Mouse (Mus musculus) neural tube, embryonic 12.5 days (tissue): ENCODE measurements around the gene Mrtfb. TPM values are rescaled to one million over a fixed set of nuclear protein-coding genes. Genes with fewer than 3 reads are reported as not detected.
A peak's percentile ranks its signal among the peaks of the same experiment; 100 is the strongest.

Source experiments
- ATAC-seq: fragments of 200-750 bp; cut with Nextera tagmentation; 2 replicates; pipeline ENCODE4 v1.8.0; 2017; ENCODE audit warnings: low read depth, mild to moderate bottlenecking, moderate TSS enrichment, moderate library complexity; ENCODE audit not compliant: low FRiP score
- H3K27ac ChIP-seq: fragments of 300-500 bp; sonication (generic); 2 replicates; pipeline ENCODE4 v1.5.1; 2016
- H3K27me3 ChIP-seq: fragments of 300-500 bp; sonication (generic); replicated peaks from 2 replicates; pipeline ENCODE4 v1.6.1; 2016; ENCODE audit warnings: mild to moderate bottlenecking
- H3K36me3 ChIP-seq: fragments of 300-500 bp; sonication (generic); 2 replicates; pipeline ENCODE4 v1.6.1; 2016; ENCODE audit warnings: mild to moderate bottlenecking
- H3K4me1 ChIP-seq: fragments of 300-500 bp; sonication (generic); 2 replicates; pipeline ENCODE4 v1.6.1; 2016
- H3K4me2 ChIP-seq: fragments of 300-500 bp; sonication (generic); replicated peaks from 2 replicates; pipeline ENCODE4 v1.6.1; 2016; ENCODE audit warnings: mild to moderate bottlenecking
- H3K4me3 ChIP-seq: fragments of 300-500 bp; sonication (generic); 2 replicates; pipeline ENCODE4 v1.5.1; 2016
- H3K9ac ChIP-seq: fragments of 300-500 bp; sonication (generic); 2 replicates; pipeline ENCODE4 v1.6.1; 2016; ENCODE audit warnings: mild to moderate bottlenecking
- H3K9me3 ChIP-seq: fragments of 300-500 bp; sonication (generic); 2 replicates; pipeline ENCODE4 v1.6.1; 2016; ENCODE audit warnings: mild to moderate bottlenecking
- WGBS: fragments of 180-500 bp; shearing (Covaris S2); methylation state at CpG from one replicate; pipeline ENCODE4 v1.1.7; 2016; 5-methylcytosine and 5-hydroxymethylcytosine counted together
- polyA plus RNA-seq: library from polyadenylated mRNA; unstranded; fragments of >200 nt; fragmentation: Nextera tagmentation; extraction: Ambion mirVana; gene quantifications from 2 replicates; pipeline ENCODE4 v1.2.1, GENCODE M21; 2016

Gene Mrtfb
- polyA plus RNA-seq, 1 experiment from 2014 or later = 14.8 TPM

DNA sequence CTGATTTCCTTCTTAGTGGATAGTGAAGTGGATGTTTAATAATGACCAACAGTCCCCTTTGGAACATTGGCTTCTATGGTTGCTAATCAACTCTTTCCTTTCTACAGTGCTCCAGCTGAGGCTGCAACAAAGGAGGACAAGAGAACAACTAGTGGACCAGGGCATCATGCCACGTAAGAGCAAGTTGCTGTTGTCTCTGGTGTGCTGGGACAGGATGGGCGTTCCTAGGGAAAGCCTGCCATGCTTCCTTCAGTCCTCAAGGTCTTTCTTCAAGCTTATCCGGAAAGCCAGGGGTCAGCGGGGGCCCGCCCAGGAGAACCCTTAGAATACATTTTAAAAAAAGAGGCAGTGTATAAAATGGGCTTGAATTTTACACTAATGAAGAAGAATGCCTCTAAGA is 121.9 kb downstream of the Mrtfb start:
- no peak overlapping the region for H3K9ac ChIP-seq
- H3K27me3 ChIP-seq = no peaks in the 10 kb centered on the region
- WGBS = 90% methylated on average over 5 of the region's 5 CpGs
- ATAC-seq = no peak
- H3K27ac ChIP-seq = no peak overlapping the region
- H3K4me3 ChIP-seq = no peak overlapping the region
- H3K4me1 ChIP-seq = no peaks in the 10 kb centered on the region
- H3K9me3 ChIP-seq = no peaks in the 10 kb centered on the region
- H3K36me3 ChIP-seq = no peaks in the 10 kb centered on the region
- no peak overlapping the region for H3K4me2 ChIP-seq

DNA sequence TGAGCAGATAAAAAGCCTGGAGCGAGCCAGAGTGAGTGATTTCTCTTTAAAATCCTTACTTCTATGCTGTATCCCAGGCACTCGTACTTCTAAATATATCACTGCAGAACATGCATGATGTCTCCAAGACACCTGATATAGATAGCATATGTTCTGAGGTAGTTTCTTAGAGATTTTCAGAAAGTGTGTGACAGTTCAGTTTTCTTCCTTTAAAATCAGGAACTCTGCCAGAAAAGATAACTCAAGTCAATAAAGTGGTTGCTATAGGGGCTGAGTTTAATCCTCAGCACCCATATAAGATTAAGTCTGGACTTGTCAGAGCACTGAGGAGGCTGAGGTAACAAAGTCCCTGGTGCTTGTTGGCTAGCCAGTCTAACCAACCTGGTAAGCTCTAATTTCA is 123.6 kb downstream of the Mrtfb start:
- no peaks in the 10 kb centered on the region for H3K27me3 ChIP-seq
- no peak for ATAC-seq
- H3K9ac ChIP-seq = no peak overlapping the region
- H3K4me2 ChIP-seq = no peak overlapping the region
- H3K4me1 ChIP-seq = no peaks in the 10 kb centered on the region
- no peak overlapping the region for H3K4me3 ChIP-seq
- WGBS = 91% methylated on average over 2 of the region's 2 CpGs
- no peak overlapping the region for H3K27ac ChIP-seq
- H3K36me3 ChIP-seq = peaks cover 5% of the 10 kb centered on the region; the same call in 1 of the 2 replicates
- no peaks in the 10 kb centered on the region for H3K9me3 ChIP-seq

GRCm38 (mm10) chr16:13381771-13382170 is 125.5 kb downstream of the Mrtfb start:
- Histone ChIP-seq H3K9me3 (no peaks in the 10 kb centered on the region), H3K4me3 (no peak overlapping the region), H3K27me3 (no peaks in the 10 kb centered on the region), H3K4me2 (no peak overlapping the region), H3K36me3 (peaks cover 21% of the 10 kb centered on the region), H3K27ac (no peak overlapping the region), H3K4me1 (no peaks in the 10 kb centered on the region), H3K9ac (no peak overlapping the region)
- no peak for ATAC-seq
- 88% methylated on average over 2 of the region's 2 CpGs for WGBS

- H3K4me3 ChIP-seq = no peak overlapping the region
- ATAC-seq = no peak
- H3K4me2 ChIP-seq = no peak overlapping the region
- no peaks in the 10 kb centered on the region for H3K4me1 ChIP-seq
- H3K27ac ChIP-seq = no peak overlapping the region
- no peak overlapping the region for H3K9ac ChIP-seq
- H3K9me3 ChIP-seq = no peaks in the 10 kb centered on the region
- WGBS = 92% methylated on average over 4 of the region's 4 CpGs
- no peaks in the 10 kb centered on the region for H3K27me3 ChIP-seq
- H3K36me3 ChIP-seq = peaks cover 21% of the 10 kb centered on the region
These were observed 131.0 kb downstream of the Mrtfb start for GRCm38 (mm10) chr16:13387306-13387705.

- Histone ChIP-seq H3K9me3 (no peaks in the 10 kb centered on the region), H3K36me3 (peaks cover 55% of the 10 kb centered on the region), H3K4me1 (no peaks in the 10 kb centered on the region), H3K9ac (no peak overlapping the region), H3K27me3 (no peaks in the 10 kb centered on the region), H3K4me2 (no peak overlapping the region), H3K4me3 (no peak overlapping the region), H3K27ac (no peak overlapping the region)
- 81% methylated on average over 2 of the region's 2 CpGs for WGBS
- no peak for ATAC-seq
These were observed 144.1 kb downstream of the Mrtfb start for GRCm38 (mm10) chr16:13400375-13400774.

DNA sequence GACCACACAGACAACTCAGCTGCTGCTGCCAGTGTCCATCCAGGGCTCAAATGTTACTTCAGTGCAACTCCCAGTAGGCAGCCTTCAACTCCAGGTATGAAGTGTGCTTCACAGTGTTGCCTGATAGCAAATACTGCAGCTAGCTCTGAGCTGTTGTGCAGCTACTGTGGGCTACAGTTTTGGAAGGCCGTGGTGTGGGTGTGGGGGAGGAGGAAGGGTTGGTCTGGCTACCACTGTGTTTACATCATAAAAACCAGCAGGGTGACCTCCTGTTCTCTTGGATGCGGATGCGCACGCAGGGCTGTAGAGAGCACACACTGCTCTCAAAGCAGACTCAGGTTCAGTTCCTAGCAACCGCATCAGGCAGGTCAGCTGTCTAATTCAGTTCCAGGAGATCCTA is 145.3 kb downstream of the Mrtfb start:
- peaks cover 62% of the 10 kb centered on the region for H3K36me3 ChIP-seq
- no peak for ATAC-seq
- H3K4me2 ChIP-seq = no peak overlapping the region
- H3K9ac ChIP-seq = no peak overlapping the region
- 54% methylated on average over 5 of the region's 5 CpGs for WGBS
- H3K4me3 ChIP-seq = no peak overlapping the region
- no peaks in the 10 kb centered on the region for H3K4me1 ChIP-seq
- H3K27ac ChIP-seq = no peak overlapping the region
- no peaks in the 10 kb centered on the region for H3K9me3 ChIP-seq
- no peaks in the 10 kb centered on the region for H3K27me3 ChIP-seq

DNA sequence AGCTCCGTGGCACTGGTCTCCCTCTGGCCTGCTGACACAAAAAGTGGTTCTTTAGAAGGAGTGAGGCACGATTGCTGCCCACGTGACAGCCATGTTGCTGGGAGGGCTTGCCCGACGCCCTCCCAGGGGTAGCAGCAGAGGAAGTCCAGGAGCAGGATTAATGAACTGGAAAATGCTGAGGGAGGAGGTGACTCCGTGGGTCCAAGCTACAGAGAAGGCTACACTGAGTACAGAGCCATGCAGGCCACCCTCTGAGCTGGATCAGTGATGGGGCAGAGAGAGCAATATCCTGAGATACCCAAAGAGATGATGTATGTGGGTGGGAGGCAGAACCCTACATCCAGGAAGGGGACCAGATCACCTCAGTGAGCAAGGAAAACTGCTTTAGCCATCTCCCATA is 148.4 kb downstream of the Mrtfb start:
- Histone ChIP-seq H3K27ac (no peak overlapping the region), H3K4me3 (no peak overlapping the region), H3K36me3 (peaks cover 52% of the 10 kb centered on the region), H3K9ac (no peak overlapping the region), H3K9me3 (no peaks in the 10 kb centered on the region), H3K27me3 (no peaks in the 10 kb centered on the region), H3K4me1 (no peaks in the 10 kb centered on the region), H3K4me2 (no peak overlapping the region)
- ATAC-seq = no peak
- 71% methylated on average over 6 of the region's 6 CpGs for WGBS

- Histone ChIP-seq H3K27me3 (no peaks in the 10 kb centered on the region), H3K36me3 (peaks cover 46% of the 10 kb centered on the region), H3K27ac (no peak overlapping the region), H3K4me3 (no peak overlapping the region), H3K4me2 (no peak overlapping the region), H3K4me1 (no peaks in the 10 kb centered on the region), H3K9me3 (no peaks in the 10 kb centered on the region), H3K9ac (no peak overlapping the region)
- ATAC-seq = no peak
- 89% methylated on average over 2 of the region's 2 CpGs for WGBS
These were observed 149.1 kb downstream of the Mrtfb start for GRCm38 (mm10) chr16:13405403-13405802.

GRCm38 (mm10) chr16:13409530-13410163 is 153.4 kb downstream of the Mrtfb start:
- WGBS = 72% methylated on average over 4 of the region's 4 CpGs
- no peak overlapping the region for H3K4me3 ChIP-seq
- H3K27me3 ChIP-seq = no peaks in the 10 kb centered on the region
- H3K4me1 ChIP-seq = no peaks in the 10 kb centered on the region
- H3K9me3 ChIP-seq = no peaks in the 10 kb centered on the region
- no peak overlapping the region for H3K9ac ChIP-seq
- H3K4me2 ChIP-seq = no peak overlapping the region
- peaks cover 47% of the 10 kb centered on the region for H3K36me3 ChIP-seq
- H3K27ac ChIP-seq = no peak overlapping the region
- ATAC-seq = peak; percentile 70; the same call in 1 of the 2 replicates

- 88% methylated on average over 2 of the region's 2 CpGs for WGBS
- Histone ChIP-seq H3K9ac (no peak overlapping the region), H3K27me3 (no peaks in the 10 kb centered on the region), H3K4me1 (no peaks in the 10 kb centered on the region), H3K27ac (no peak overlapping the region), H3K4me3 (no peak overlapping the region), H3K4me2 (no peak overlapping the region), H3K9me3 (no peaks in the 10 kb centered on the region), H3K36me3 (peaks cover 39% of the 10 kb centered on the region)
- no peak for ATAC-seq
These were observed 154.5 kb downstream of the Mrtfb start for GRCm38 (mm10) chr16:13410760-13411159.

- no peak overlapping the region for H3K9ac ChIP-seq
- H3K4me3 ChIP-seq = no peak overlapping the region
- H3K4me2 ChIP-seq = no peak overlapping the region
- H3K27ac ChIP-seq = no peak overlapping the region
- H3K4me1 ChIP-seq = no peaks in the 10 kb centered on the region
- no peak for ATAC-seq
- WGBS = 95% methylated on average over 4 of the region's 4 CpGs
- H3K27me3 ChIP-seq = no peaks in the 10 kb centered on the region
- H3K36me3 ChIP-seq = peaks cover 33% of the 10 kb centered on the region
- no peaks in the 10 kb centered on the region for H3K9me3 ChIP-seq
These were observed 155.2 kb downstream of the Mrtfb start for GRCm38 (mm10) chr16:13411531-13411930.

DNA sequence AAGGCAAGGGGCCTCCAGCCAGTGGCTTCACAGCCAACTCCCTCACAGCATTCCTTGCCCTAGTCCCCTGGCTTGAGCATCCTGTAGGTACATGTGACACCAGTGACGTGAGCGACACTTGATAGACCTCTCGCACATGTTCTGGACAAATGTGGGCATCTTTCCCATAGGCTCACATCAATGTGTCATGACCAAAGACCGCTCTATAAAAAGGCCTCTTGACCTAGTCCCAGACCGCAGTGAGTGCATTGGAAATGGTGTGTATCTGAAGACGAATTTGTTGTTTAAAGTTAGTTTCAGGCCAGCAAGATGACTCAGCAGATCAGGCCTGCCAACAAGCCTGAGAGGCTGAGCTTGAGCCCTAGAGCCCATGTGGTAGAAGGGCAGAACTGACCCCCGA is 158.3 kb downstream of the Mrtfb start:
- Histone ChIP-seq H3K4me3 (no peak overlapping the region), H3K4me1 (no peaks in the 10 kb centered on the region), H3K36me3 (peaks cover 33% of the 10 kb centered on the region), H3K4me2 (no peak overlapping the region), H3K27ac (no peak overlapping the region), H3K9ac (no peak overlapping the region), H3K9me3 (no peaks in the 10 kb centered on the region), H3K27me3 (no peaks in the 10 kb centered on the region)
- whole genome bisulfite sequencing = 94% methylated on average over 7 of the region's 7 CpGs
- ATAC-seq = no peak

GRCm38 (mm10) chr16:13414972-13415371 is 158.7 kb downstream of the Mrtfb start:
- H3K4me1 ChIP-seq = no peaks in the 10 kb centered on the region
- 91% methylated on average over 4 of the region's 4 CpGs for WGBS
- H3K27ac ChIP-seq = no peak overlapping the region
- H3K4me2 ChIP-seq = no peak overlapping the region
- peaks cover 33% of the 10 kb centered on the region for H3K36me3 ChIP-seq
- no peak overlapping the region for H3K9ac ChIP-seq
- no peaks in the 10 kb centered on the region for H3K27me3 ChIP-seq
- no peak overlapping the region for H3K4me3 ChIP-seq
- ATAC-seq = no peak
- no peaks in the 10 kb centered on the region for H3K9me3 ChIP-seq
